Mouse (Mus musculus): ENCODE data around the gene Pld4.

GRCm38 (mm10) chr12:112813370-112813769 is 52.9 kb downstream of the Pld4 start:
- TF ChIP-seq CTCF (conservative IDR thresholded peaks at IDR 0.05; ENCODE audit: insufficient read depth, insufficient read length, low read depth, low read length), result no peak
- no peak for TF ChIP-seq POLR2A (IDR thresholded peaks at IDR 0.05; ENCODE audit: low read depth, low read length)

Data from kidney, adult 2 months (tissue).